Mouse (Mus musculus): ENCODE measurements around the gene Pank1. TPM values are rescaled to one million over a fixed set of nuclear protein-coding genes. Genes with fewer than 3 reads are reported as not detected.

Gene Pank1
- polyA plus RNA-seq, 1 experiment from 2014 or later = 9.9 TPM

GRCm38 (mm10) chr19:34898941-34899340 is 19.7 kb upstream of the Pank1 start:
- H3K9me3 ChIP-seq = no peaks in the 10 kb centered on the region
- H3K4me2 ChIP-seq = no peak overlapping the region
- no peak overlapping the region for H3K27ac ChIP-seq
- no peak for ATAC-seq (ENCODE audit: low FRiP score)
- no peaks in the 10 kb centered on the region for H3K36me3 ChIP-seq (replicated peaks)
- H3K9ac ChIP-seq = no peak overlapping the region
- no peak overlapping the region for H3K4me3 ChIP-seq (replicated peaks)
- no peaks in the 10 kb centered on the region for H3K27me3 ChIP-seq
- no peaks in the 10 kb centered on the region for H3K4me1 ChIP-seq
- WGBS = 94% methylated on average over 4 of the region's 4 CpGs

- no peak overlapping the region for H3K4me3 ChIP-seq (replicated peaks)
- no peak for ATAC-seq (ENCODE audit: low FRiP score)
- no peaks in the 10 kb centered on the region for H3K4me1 ChIP-seq
- no peaks in the 10 kb centered on the region for H3K36me3 ChIP-seq (replicated peaks)
- H3K27ac ChIP-seq = no peak overlapping the region
- H3K4me2 ChIP-seq = no peak overlapping the region
- H3K9ac ChIP-seq = no peak overlapping the region
- no peaks in the 10 kb centered on the region for H3K9me3 ChIP-seq
- 92% methylated on average over 15 of the region's 15 CpGs for WGBS
- no peaks in the 10 kb centered on the region for H3K27me3 ChIP-seq
Observed at GRCm38 (mm10) chr19:34897082-34897965, 18.1 kb upstream of the Pank1 start.

GRCm38 (mm10) chr19:34895082-34895481 is 15.8 kb upstream of the Pank1 start:
- Histone ChIP-seq H3K9me3 (no peaks in the 10 kb centered on the region), H3K27ac (no peak overlapping the region), H3K4me2 (no peak overlapping the region), H3K4me3 (replicated peaks) (no peak overlapping the region), H3K27me3 (no peaks in the 10 kb centered on the region), H3K36me3 (replicated peaks) (no peaks in the 10 kb centered on the region), H3K4me1 (no peaks in the 10 kb centered on the region), H3K9ac (no peak overlapping the region)
- 89% methylated on average over 4 of the region's 4 CpGs for WGBS
- no peak for ATAC-seq (ENCODE audit: low FRiP score)

- H3K4me1 ChIP-seq = no peaks in the 10 kb centered on the region
- ATAC-seq (ENCODE audit: low FRiP score) = no peak
- WGBS = 74% methylated on average over 1 of the region's 1 CpGs
Observed at GRCm38 (mm10) chr19:34891590-34891989, 12.3 kb upstream of the Pank1 start.

GRCm38 (mm10) chr19:34890981-34891380 is 11.7 kb upstream of the Pank1 start:
- Histone ChIP-seq H3K27me3 (no peaks in the 10 kb centered on the region), H3K27ac (no peak overlapping the region), H3K9me3 (no peaks in the 10 kb centered on the region), H3K9ac (no peak overlapping the region), H3K36me3 (replicated peaks) (no peaks in the 10 kb centered on the region), H3K4me1 (no peaks in the 10 kb centered on the region), H3K4me3 (replicated peaks) (no peak overlapping the region), H3K4me2 (no peak overlapping the region)
- WGBS = 79% methylated on average over 3 of the region's 3 CpGs
- no peak for ATAC-seq (ENCODE audit: low FRiP score)

More at GRCm38 (mm10) chr19:34891590-34891989, 12.3 kb upstream of the Pank1 start:
- H3K36me3 ChIP-seq (replicated peaks) = no peaks in the 10 kb centered on the region
- no peak overlapping the region for H3K27ac ChIP-seq
- no peaks in the 10 kb centered on the region for H3K27me3 ChIP-seq
- no peak overlapping the region for H3K9ac ChIP-seq
- no peaks in the 10 kb centered on the region for H3K9me3 ChIP-seq
- H3K4me3 ChIP-seq (replicated peaks) = no peak overlapping the region
- no peak overlapping the region for H3K4me2 ChIP-seq

- Histone ChIP-seq H3K4me2 (no peak overlapping the region), H3K27ac (no peak overlapping the region), H3K36me3 (replicated peaks) (no peaks in the 10 kb centered on the region), H3K9ac (no peak overlapping the region), H3K4me3 (replicated peaks) (no peak overlapping the region), H3K9me3 (no peaks in the 10 kb centered on the region), H3K27me3 (0 out of 2 replicates have a peak, but pooled peaks cover under 1% of the 10 kb centered on the region), H3K4me1 (no peaks in the 10 kb centered on the region)
- no peak for ATAC-seq (ENCODE audit: low FRiP score)
- WGBS = 87% methylated on average over 4 of the region's 4 CpGs
Observed at GRCm38 (mm10) chr19:34886324-34886723, 7.1 kb upstream of the Pank1 start.

GRCm38 (mm10) chr19:34883526-34884224 is 4.4 kb upstream of the Pank1 start:
- Histone ChIP-seq H3K27ac (no peak overlapping the region), H3K4me2 (no peak overlapping the region), H3K36me3 (replicated peaks) (no peaks in the 10 kb centered on the region), H3K4me3 (replicated peaks) (no peak overlapping the region), H3K27me3 (0 out of 2 replicates have a peak, but pooled peaks cover 3% of the 10 kb centered on the region), H3K4me1 (peaks cover 12% of the 10 kb centered on the region), H3K9me3 (no peaks in the 10 kb centered on the region), H3K9ac (no peak overlapping the region)
- ATAC-seq (ENCODE audit: low FRiP score) = no peak
- 83% methylated on average over 3 of the region's 3 CpGs for WGBS

GRCm38 (mm10) chr19:34882443-34882842 is 3.2 kb upstream of the Pank1 start:
- Histone ChIP-seq H3K27me3 (0 out of 2 replicates have a peak, but pooled peaks cover 3% of the 10 kb centered on the region), H3K27ac (no peak overlapping the region), H3K4me1 (peaks cover 13% of the 10 kb centered on the region), H3K9ac (no peak overlapping the region), H3K36me3 (replicated peaks) (no peaks in the 10 kb centered on the region), H3K4me2 (no peak overlapping the region), H3K9me3 (no peaks in the 10 kb centered on the region), H3K4me3 (replicated peaks) (no peak overlapping the region)
- 89% methylated on average over 2 of the region's 2 CpGs for WGBS
- no peak for ATAC-seq (ENCODE audit: low FRiP score)

- 87% methylated on average over 5 of the region's 5 CpGs for WGBS
- ATAC-seq (ENCODE audit: low FRiP score) = no peak
Observed at GRCm38 (mm10) chr19:34881160-34881559, 1.9 kb upstream of the Pank1 start.

GRCm38 (mm10) chr19:34879624-34880023 is 369 bp upstream of the Pank1 start:
- peak overlapping the region; percentile 86 for H3K4me3 ChIP-seq (replicated peaks)
- no peaks in the 10 kb centered on the region for H3K36me3 ChIP-seq (replicated peaks)
- H3K27ac ChIP-seq = peak overlapping the region; percentile 99
- H3K4me1 ChIP-seq = peaks cover 21% of the 10 kb centered on the region
- no peak for ATAC-seq (ENCODE audit: low FRiP score)
- WGBS = 26% methylated on average over 6 of the region's 6 CpGs
- H3K9ac ChIP-seq = peak overlapping the region; percentile 93
- peak overlapping the region; percentile 71 for H3K4me2 ChIP-seq
- H3K9me3 ChIP-seq = no peaks in the 10 kb centered on the region
- 0 out of 2 replicates have a peak, but pooled peaks cover 3% of the 10 kb centered on the region for H3K27me3 ChIP-seq

More at GRCm38 (mm10) chr19:34881160-34881559, 1.9 kb upstream of the Pank1 start:
- 0 out of 2 replicates have a peak, but pooled peaks cover 3% of the 10 kb centered on the region for H3K27me3 ChIP-seq
- no peak overlapping the region for H3K4me2 ChIP-seq
- H3K27ac ChIP-seq = no peak overlapping the region
- H3K36me3 ChIP-seq (replicated peaks) = no peaks in the 10 kb centered on the region
- H3K9ac ChIP-seq = no peak overlapping the region
- peaks cover 21% of the 10 kb centered on the region for H3K4me1 ChIP-seq
- H3K4me3 ChIP-seq (replicated peaks) = no peak overlapping the region
- H3K9me3 ChIP-seq = no peaks in the 10 kb centered on the region

- Histone ChIP-seq H3K4me1 (peaks cover 21% of the 10 kb centered on the region), H3K27me3 (0 out of 2 replicates have a peak, but pooled peaks cover 3% of the 10 kb centered on the region), H3K9ac (peak overlapping the region; percentile 93), H3K9me3 (no peaks in the 10 kb centered on the region), H3K36me3 (replicated peaks) (no peaks in the 10 kb centered on the region), H3K4me2 (peak overlapping the region; percentile 71), H3K4me3 (replicated peaks) (peak overlapping the region; percentile 86), H3K27ac (peak overlapping the region; percentile 99)
- peak; percentile 95 for ATAC-seq (ENCODE audit: low FRiP score)
- 1% methylated on average over 45 of the region's 45 CpGs for WGBS
Observed at GRCm38 (mm10) chr19:34877898-34878602, 1.2 kb downstream of the Pank1 start.

- H3K4me2 ChIP-seq = peak overlapping the region; percentile 71; the same call in 1 of the 2 replicates
- no peak for ATAC-seq (ENCODE audit: low FRiP score)
- 81% methylated on average over 7 of the region's 7 CpGs for WGBS
Observed at GRCm38 (mm10) chr19:34876676-34877075, 2.6 kb downstream of the Pank1 start.

More at GRCm38 (mm10) chr19:34876676-34877075, 2.6 kb downstream of the Pank1 start:
- Histone ChIP-seq H3K9ac (no peak overlapping the region), H3K27me3 (0 out of 2 replicates have a peak, but pooled peaks cover 3% of the 10 kb centered on the region), H3K36me3 (replicated peaks) (no peaks in the 10 kb centered on the region), H3K9me3 (no peaks in the 10 kb centered on the region), H3K4me1 (peaks cover 21% of the 10 kb centered on the region), H3K4me3 (replicated peaks) (no peak overlapping the region), H3K27ac (no peak overlapping the region)
